Mouse (Mus musculus): ENCODE data around the gene Crtam. TPM values are rescaled to one million over a fixed set of nuclear protein-coding genes. Genes with fewer than 3 reads are reported as not detected.

Gene Crtam
- polyA plus RNA-seq, 1 experiment from 2014 or later, result 0.31 TPM

DNA sequence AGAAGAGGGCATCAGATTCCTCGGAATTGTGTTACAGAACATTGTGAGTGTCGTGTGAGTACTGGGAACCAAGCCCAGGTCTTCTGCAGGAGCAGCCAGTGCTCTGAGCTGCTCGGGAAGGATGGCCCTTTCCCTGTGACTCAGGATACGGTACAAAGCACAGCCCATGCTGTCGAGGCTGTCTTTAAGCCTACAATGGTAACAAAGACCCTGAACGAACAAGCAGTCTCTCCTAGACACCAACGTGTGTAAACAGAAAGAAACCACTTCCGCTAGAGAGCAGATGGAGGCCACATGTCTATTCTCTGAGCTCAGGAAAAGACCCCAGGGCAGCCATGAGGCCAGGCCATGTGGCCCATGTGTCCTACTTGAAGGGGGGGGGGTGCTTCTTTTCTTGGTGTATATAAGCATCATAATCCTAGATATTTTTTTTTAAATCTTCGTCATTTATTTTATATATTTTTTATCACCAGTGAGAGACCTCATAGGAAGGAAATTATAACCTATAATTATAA lies 33.8 kb upstream of the Crtam start:
- no peak for ATAC-seq
- 49% methylated on average over 9 of the region's 9 CpGs for WGBS
- H3K4me3 ChIP-seq (replicated peaks), result no peak overlapping the region
- no peaks in the 10 kb centered on the region for H3K36me3 ChIP-seq
- no peak overlapping the region for H3K27ac ChIP-seq
- H3K27me3 ChIP-seq (replicated peaks), result no peaks in the 10 kb centered on the region
- H3K4me2 ChIP-seq (replicated peaks), result no peak overlapping the region
- no peaks in the 10 kb centered on the region for H3K9me3 ChIP-seq
- no peaks in the 10 kb centered on the region for H3K4me1 ChIP-seq (replicated peaks)
- no peak overlapping the region for H3K9ac ChIP-seq

DNA sequence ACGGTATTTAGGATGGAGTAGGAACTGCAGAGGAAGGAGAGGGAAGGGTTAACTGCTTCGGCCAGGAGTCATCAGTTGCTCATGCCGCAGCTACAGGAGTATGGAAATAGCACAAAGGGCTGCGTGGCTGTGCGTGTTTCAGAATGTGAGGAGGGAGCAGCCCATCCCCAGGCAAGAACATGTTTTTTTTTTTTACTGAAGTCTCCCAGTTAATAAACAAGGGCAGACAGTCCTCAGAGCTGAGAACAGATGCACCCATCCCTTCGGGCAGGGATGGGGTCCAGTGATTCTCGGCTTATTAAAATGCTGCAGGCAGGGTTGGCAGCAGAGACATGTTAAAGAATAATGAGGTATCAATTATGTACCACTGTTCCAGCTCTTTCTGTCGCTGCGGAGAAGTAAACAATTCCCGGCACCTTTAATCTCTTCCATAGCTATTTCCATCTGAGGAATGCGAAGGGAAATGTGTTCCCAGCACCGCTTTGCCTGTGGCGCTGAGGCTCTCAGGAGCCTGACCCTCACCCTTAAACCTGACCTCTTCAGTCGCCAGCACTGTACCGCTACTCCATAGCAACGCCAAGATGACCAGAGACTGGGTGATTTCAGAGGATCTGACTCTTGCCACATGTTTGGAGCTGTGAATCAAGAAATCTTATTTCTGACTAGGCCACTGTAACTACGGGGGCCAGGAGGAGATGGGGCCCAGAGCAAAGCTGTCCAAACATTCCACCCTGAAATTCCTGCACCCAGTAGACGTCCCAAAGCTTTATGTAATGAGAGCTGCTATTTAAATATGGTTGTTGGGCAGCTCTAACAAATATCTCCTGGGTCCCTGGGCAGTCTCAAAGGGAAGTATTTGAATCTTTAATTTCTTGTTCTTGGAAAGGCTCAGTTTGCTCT lies 27.4 kb upstream of the Crtam start:
- 35% methylated on average over 18 of the region's 18 CpGs for WGBS
- Histone ChIP-seq H3K4me2 (replicated peaks) (no peak overlapping the region), H3K27ac (no peak overlapping the region), H3K4me1 (replicated peaks) (peaks cover 4% of the 10 kb centered on the region; the same call in 1 of the 2 replicates), H3K9ac (no peak overlapping the region), H3K9me3 (no peaks in the 10 kb centered on the region), H3K36me3 (no peaks in the 10 kb centered on the region), H3K4me3 (replicated peaks) (no peak overlapping the region), H3K27me3 (replicated peaks) (no peaks in the 10 kb centered on the region)
- ATAC-seq, result no peak

DNA sequence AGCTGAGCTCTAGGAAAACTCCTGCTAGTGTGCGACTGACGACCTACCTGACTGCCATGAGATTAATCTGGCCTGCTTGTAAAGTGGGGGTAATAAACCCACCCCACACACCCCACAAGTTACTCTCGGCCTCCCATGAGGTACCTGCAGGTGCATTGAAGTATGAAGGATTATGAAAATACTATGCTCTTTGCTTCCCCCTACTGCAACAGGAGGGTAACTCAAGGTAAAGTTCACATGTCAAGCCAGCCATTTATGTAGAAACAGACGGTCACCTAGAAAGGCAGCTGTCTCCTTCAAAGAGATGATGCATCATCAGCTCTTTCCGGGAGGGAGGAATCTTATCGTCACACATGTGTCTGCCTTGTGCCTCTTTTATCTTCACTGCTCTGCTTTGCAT lies 25.4 kb upstream of the Crtam start:
- WGBS, result 71% methylated on average over 6 of the region's 6 CpGs
- no peak overlapping the region for H3K4me3 ChIP-seq (replicated peaks)

DNA sequence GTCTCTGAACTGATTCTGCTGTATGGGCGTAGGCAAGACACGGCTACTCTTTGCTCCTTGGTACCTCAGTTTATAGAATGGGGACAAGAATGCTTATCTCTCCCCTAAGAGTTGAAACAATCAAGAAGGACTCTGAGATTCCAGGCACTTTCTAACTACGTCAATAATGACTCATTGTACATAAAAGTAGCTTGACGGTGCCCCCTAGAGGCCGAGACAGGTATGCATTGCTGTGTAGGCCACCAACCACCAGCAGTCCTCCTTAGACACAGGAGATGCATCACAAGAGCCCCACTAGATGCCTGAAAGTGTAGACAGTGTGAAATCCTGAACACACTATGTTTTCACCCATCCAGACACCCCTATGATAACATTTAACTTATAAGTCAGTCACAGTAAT lies 24.0 kb upstream of the Crtam start:
- H3K4me2 ChIP-seq (replicated peaks), result no peak overlapping the region
- no peaks in the 10 kb centered on the region for H3K27me3 ChIP-seq (replicated peaks)
- WGBS, result 44% methylated on average over 5 of the region's 5 CpGs
- no peak overlapping the region for H3K9ac ChIP-seq
- H3K4me3 ChIP-seq (replicated peaks), result no peak overlapping the region
- ATAC-seq, result no peak
- no peaks in the 10 kb centered on the region for H3K36me3 ChIP-seq
- H3K4me1 ChIP-seq (replicated peaks), result peaks cover 4% of the 10 kb centered on the region; the same call in 1 of the 2 replicates
- H3K27ac ChIP-seq, result no peak overlapping the region
- H3K9me3 ChIP-seq, result no peaks in the 10 kb centered on the region

More for the DNA sequence above, 25.4 kb upstream of the Crtam start:
- no peak for ATAC-seq
- no peak overlapping the region for H3K4me2 ChIP-seq (replicated peaks)
- no peak overlapping the region for H3K27ac ChIP-seq
- H3K9ac ChIP-seq, result no peak overlapping the region
- H3K4me1 ChIP-seq (replicated peaks), result peaks cover 4% of the 10 kb centered on the region; the same call in 1 of the 2 replicates
- H3K36me3 ChIP-seq, result no peaks in the 10 kb centered on the region
- H3K9me3 ChIP-seq, result no peaks in the 10 kb centered on the region
- no peaks in the 10 kb centered on the region for H3K27me3 ChIP-seq (replicated peaks)

DNA sequence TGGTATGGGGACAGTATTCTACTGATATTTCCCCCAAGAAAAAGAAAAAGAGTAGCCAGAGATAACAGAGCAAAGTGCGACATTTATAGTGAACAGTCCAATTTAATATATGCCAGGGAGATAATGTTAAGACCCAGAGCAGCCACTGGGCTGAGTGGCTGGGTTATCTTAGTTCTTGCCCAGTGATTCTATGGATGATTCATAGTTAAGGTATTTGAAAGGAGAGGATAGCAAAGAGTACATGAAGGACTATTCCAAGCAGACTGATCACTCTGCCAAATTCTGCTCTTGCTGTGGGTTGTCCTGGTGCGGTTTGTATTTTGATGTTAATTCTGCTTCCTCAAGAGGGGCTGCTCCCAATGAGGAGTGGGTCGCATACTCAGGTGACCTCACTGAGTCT lies 17.3 kb upstream of the Crtam start:
- no peaks in the 10 kb centered on the region for H3K4me1 ChIP-seq (replicated peaks)
- H3K36me3 ChIP-seq, result no peaks in the 10 kb centered on the region
- H3K9ac ChIP-seq, result no peak overlapping the region
- no peak overlapping the region for H3K4me3 ChIP-seq (replicated peaks)
- no peaks in the 10 kb centered on the region for H3K27me3 ChIP-seq (replicated peaks)
- no peak overlapping the region for H3K27ac ChIP-seq
- 73% methylated on average over 3 of the region's 3 CpGs for WGBS
- H3K9me3 ChIP-seq, result no peaks in the 10 kb centered on the region
- no peak for ATAC-seq
- no peak overlapping the region for H3K4me2 ChIP-seq (replicated peaks)

DNA sequence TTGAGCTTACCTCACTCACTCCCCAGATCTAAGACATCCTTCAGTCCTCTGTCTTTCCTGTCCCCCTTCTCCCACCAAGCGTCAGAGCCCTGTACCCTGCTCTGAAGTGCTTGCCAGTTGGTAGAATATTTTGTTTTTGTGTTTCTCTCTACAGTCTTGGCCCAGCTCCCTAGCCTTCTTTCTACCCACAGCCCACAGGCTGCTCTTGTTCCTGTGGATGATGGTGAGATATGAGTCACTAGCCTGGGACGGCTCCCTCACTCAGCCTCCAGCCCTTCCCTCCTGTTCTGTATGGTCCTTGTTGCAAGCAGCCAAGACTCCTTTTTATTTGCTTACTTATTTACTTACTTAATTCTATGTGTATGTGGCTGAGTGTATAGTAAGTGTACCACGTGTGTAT lies 16.1 kb upstream of the Crtam start:
- H3K27ac ChIP-seq, result no peak overlapping the region
- ATAC-seq, result no peak
- 89% methylated on average over 3 of the region's 3 CpGs for WGBS
- H3K4me1 ChIP-seq (replicated peaks), result no peaks in the 10 kb centered on the region
- H3K36me3 ChIP-seq, result no peaks in the 10 kb centered on the region
- H3K4me3 ChIP-seq (replicated peaks), result no peak overlapping the region
- H3K27me3 ChIP-seq (replicated peaks), result no peaks in the 10 kb centered on the region
- no peak overlapping the region for H3K4me2 ChIP-seq (replicated peaks)
- H3K9me3 ChIP-seq, result no peaks in the 10 kb centered on the region
- H3K9ac ChIP-seq, result no peak overlapping the region

DNA sequence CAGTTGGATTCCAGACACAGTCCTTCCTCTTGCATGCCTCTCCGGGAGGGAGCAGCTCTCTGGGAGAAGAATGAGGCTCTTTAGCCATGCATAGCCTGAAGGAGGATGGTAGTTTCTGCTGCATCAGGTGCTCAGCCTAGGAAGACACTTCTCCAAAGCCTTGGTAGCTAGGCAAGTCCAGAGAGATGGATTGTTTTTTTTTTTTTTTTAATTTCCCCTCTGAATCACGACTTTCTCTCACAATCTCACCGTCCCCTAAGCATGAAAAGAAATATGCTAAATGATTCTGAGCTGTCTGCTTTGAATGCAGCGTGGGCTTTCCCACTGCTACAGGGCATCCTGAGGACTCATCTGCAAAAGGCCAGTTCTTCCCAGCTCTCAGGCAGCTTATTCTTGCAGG lies 10.1 kb upstream of the Crtam start:
- H3K4me2 ChIP-seq (replicated peaks), result no peak overlapping the region
- H3K4me3 ChIP-seq (replicated peaks), result no peak overlapping the region
- no peak overlapping the region for H3K9ac ChIP-seq
- H3K9me3 ChIP-seq, result no peaks in the 10 kb centered on the region
- no peaks in the 10 kb centered on the region for H3K27me3 ChIP-seq (replicated peaks)
- H3K36me3 ChIP-seq, result no peaks in the 10 kb centered on the region
- no peaks in the 10 kb centered on the region for H3K4me1 ChIP-seq (replicated peaks)
- no peak overlapping the region for H3K27ac ChIP-seq
- 57% methylated on average over 4 of the region's 4 CpGs for WGBS
- no peak for ATAC-seq

DNA sequence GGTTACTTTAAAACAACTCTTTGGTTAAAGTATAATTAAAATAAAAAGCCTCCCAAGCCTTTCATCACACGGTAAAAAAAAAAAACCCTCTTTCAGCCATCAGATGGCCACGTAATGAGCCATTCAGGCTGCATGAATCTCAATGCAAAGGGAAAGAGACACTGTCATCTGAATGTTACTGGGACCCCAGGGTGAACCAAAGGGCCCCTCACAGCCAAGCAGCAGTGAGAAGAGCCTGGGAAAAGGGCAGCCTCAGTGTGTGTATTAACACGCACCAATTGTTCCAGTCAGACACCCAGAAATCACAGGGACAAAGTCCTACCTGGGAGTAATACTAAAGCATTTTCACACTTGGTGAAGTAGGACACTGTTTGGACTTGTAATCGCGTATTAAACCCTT lies 8.0 kb upstream of the Crtam start:
- no peaks in the 10 kb centered on the region for H3K4me1 ChIP-seq (replicated peaks)
- H3K9ac ChIP-seq, result no peak overlapping the region
- no peaks in the 10 kb centered on the region for H3K27me3 ChIP-seq (replicated peaks)
- ATAC-seq, result no peak
- H3K36me3 ChIP-seq, result no peaks in the 10 kb centered on the region
- no peak overlapping the region for H3K4me3 ChIP-seq (replicated peaks)
- no peaks in the 10 kb centered on the region for H3K9me3 ChIP-seq
- WGBS, result 91% methylated on average over 5 of the region's 5 CpGs
- no peak overlapping the region for H3K4me2 ChIP-seq (replicated peaks)
- H3K27ac ChIP-seq, result no peak overlapping the region

DNA sequence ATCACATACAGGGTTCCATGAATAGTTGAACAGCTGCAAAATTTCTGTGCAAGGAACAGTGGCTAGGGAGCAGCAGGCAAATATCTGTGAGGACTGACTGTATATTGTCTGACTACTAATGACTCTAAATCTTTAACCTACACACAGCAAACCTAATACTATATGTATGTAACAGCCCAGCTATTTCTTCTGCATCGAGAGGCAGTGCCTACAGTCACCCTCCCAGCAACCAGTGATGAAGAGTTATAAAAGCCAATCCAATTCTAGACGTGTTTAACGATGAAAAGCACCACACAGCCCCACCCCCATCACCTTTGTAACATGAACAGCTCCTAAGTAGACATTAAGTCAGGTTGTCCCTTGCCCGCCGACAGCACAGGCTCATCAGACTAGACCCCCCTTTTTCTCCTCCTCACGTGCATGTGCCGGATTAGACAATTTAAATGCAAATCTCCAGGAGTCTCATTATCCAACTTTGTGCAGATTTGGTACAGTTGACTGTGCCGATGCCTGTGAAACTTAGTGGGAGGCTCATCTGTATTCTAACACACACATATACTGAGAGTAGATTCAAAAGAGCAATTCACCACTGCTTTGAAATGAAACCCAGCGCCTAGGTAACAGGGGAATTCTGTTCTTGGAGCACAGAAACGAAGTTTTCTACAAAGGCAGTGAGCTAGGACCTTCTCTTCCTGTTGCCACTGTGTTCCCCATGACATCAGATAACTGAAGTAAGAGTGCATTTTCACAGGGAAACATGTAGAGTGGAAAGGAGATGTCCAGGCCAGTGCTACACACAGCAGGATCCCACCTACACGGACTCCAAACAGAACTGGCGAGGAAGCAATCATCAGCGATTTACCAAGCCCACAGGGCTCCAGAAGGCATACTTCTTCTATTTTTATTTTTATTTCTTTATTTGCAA lies 7.3 kb upstream of the Crtam start:
- Histone ChIP-seq H3K27ac (no peak overlapping the region), H3K27me3 (replicated peaks) (no peaks in the 10 kb centered on the region), H3K4me2 (replicated peaks) (no peak overlapping the region), H3K9me3 (no peaks in the 10 kb centered on the region), H3K36me3 (no peaks in the 10 kb centered on the region), H3K9ac (no peak overlapping the region), H3K4me1 (replicated peaks) (no peaks in the 10 kb centered on the region), H3K4me3 (replicated peaks) (no peak overlapping the region)
- WGBS, result 78% methylated on average over 13 of the region's 13 CpGs
- ATAC-seq, result no peak

DNA sequence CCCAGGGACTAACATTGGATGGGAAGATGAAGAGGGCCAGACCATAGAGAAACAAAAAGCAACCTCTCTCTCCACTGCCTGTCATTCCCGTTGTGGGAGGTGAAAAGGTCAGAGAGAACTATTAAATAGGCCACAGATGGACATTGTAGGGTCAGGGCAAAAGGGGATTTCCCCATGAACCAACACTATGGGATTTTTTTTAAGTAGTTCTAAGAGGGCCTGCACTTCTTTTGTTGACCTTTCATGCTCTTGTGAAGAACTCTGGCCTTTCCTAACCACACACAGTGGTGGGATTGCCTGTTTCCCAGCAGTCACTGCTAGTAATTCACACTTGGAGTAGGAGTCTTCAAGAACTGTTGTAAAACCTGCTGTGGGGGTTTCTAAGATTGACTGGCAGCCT lies 3.4 kb upstream of the Crtam start:
- no peak overlapping the region for H3K4me2 ChIP-seq (replicated peaks)
- WGBS, result 26% methylated on average over 1 of the region's 1 CpGs

DNA sequence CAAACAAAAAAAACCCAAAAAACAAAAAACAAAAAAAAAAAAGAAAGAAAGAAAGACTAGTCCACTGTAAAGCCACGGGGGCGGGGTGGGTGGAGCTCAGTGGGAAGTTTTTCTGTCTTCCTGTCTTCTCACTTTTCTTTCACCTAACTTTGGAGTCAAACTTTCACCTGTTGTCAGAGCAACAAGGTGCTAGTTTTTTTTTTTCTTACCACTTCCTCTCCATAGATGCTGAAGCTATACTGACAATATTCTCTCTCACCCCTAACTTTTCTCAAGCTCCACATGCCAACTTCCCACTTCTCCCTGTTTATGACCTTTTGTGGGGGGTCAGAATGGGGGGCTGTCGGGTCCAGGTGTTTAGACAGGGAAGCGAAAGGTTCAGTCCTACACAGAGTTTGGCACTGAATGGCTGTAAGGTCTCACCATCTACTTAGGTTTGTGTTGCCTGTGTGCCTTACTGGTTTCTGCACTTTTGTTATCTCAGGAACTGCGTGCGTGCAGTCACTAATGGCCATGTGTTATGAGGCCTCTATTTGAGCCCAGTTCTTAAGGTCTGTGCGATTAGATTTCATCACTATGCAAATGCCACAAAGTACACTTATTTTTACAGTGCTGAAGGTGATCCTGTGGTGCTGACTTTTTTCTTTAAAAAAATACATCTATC lies 7.2 kb downstream of the Crtam start:
- Histone ChIP-seq H3K4me3 (replicated peaks) (no peak overlapping the region), H3K9ac (no peak overlapping the region), H3K9me3 (no peaks in the 10 kb centered on the region), H3K27ac (no peak overlapping the region), H3K4me2 (replicated peaks) (no peak overlapping the region), H3K27me3 (replicated peaks) (no peaks in the 10 kb centered on the region), H3K36me3 (no peaks in the 10 kb centered on the region), H3K4me1 (replicated peaks) (no peaks in the 10 kb centered on the region)
- no peak for ATAC-seq
- WGBS, result 76% methylated on average over 7 of the region's 7 CpGs

More for the DNA sequence above, 3.4 kb upstream of the Crtam start:
- no peaks in the 10 kb centered on the region for H3K36me3 ChIP-seq
- no peaks in the 10 kb centered on the region for H3K9me3 ChIP-seq
- H3K4me1 ChIP-seq (replicated peaks), result no peaks in the 10 kb centered on the region
- no peak overlapping the region for H3K27ac ChIP-seq
- no peaks in the 10 kb centered on the region for H3K27me3 ChIP-seq (replicated peaks)
- no peak for ATAC-seq
- no peak overlapping the region for H3K9ac ChIP-seq
- H3K4me3 ChIP-seq (replicated peaks), result no peak overlapping the region

DNA sequence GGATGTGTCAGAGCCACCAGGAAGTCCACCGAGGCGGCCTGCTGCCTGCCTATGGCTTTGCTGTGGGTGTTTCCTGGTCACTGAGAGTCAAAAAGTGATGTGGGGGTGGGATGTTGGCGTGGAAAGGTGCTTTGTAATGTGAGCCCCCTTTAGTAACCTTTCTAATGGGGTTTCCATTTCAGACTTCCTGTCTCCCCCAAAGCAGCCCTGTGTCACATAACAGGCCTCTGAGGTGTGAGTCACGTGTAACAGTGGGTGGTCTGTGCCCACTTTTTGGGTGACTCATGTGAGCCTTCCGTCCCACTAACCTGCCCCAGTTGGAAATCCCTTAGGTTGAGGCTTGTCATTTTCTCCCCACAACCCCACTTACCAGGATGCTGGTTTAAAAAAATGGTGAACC lies 10.4 kb downstream of the Crtam start:
- Histone ChIP-seq H3K4me1 (replicated peaks) (no peaks in the 10 kb centered on the region), H3K27ac (no peak overlapping the region), H3K4me2 (replicated peaks) (no peak overlapping the region), H3K27me3 (replicated peaks) (no peaks in the 10 kb centered on the region), H3K36me3 (no peaks in the 10 kb centered on the region), H3K4me3 (replicated peaks) (no peak overlapping the region), H3K9me3 (no peaks in the 10 kb centered on the region), H3K9ac (no peak overlapping the region)
- no peak for ATAC-seq
- WGBS, result 73% methylated on average over 5 of the region's 5 CpGs

All from intestine, embryonic 15.5 days (tissue).